Mouse (Mus musculus) stomach, embryonic 14.5 days (tissue): ENCODE results near the gene Gm21083. TPM values are rescaled to one million over a fixed set of nuclear protein-coding genes. Genes with fewer than 3 reads are reported as not detected.
"Not testable (repeated sequence)": the region's sequence is repeated elsewhere in the genome, so short reads cannot be mapped to it uniquely, and the experiment has no call there.

Experiments
- ATAC-seq: fragments of 200-750 bp; cut with Nextera tagmentation; 2 replicates; pipeline ENCODE4 v1.8.0; 2017; ENCODE audit warnings: low read depth, moderate TSS enrichment; ENCODE audit not compliant: insufficient number of reproducible peaks, insufficient read depth, low FRiP score
- H3K27ac ChIP-seq: fragments of 300-500 bp; sonication (generic); 2 replicates; pipeline ENCODE4 v1.5.1; 2014; ENCODE audit warnings: mild to moderate bottlenecking, low read length, moderate library complexity, mixed read lengths
- H3K27me3 ChIP-seq: fragments of 300-500 bp; sonication (generic); 2 replicates; pipeline ENCODE4 v1.6.1; 2014; ENCODE audit warnings: low read length, control low read depth, mixed read lengths; ENCODE audit not compliant: control insufficient read depth, insufficient read depth
- H3K36me3 ChIP-seq: fragments of 300-500 bp; sonication (generic); 2 replicates; pipeline ENCODE4 v1.6.1; 2014; ENCODE audit warnings: mild to moderate bottlenecking, control low read depth, low read length, moderate library complexity, mixed read lengths; ENCODE audit not compliant: control insufficient read depth, insufficient read depth
- H3K4me1 ChIP-seq: fragments of 300-500 bp; sonication (generic); 2 replicates; pipeline ENCODE4 v1.6.1; 2014; ENCODE audit warnings: low read length, control low read depth, mixed read lengths; ENCODE audit not compliant: control insufficient read depth, insufficient read depth
- H3K4me2 ChIP-seq: fragments of 300-500 bp; sonication (generic); replicated peaks from 2 replicates; pipeline ENCODE4 v1.6.1; 2014; ENCODE audit warnings: low read depth, low read length, control low read depth
- H3K4me3 ChIP-seq: fragments of 300-500 bp; sonication (generic); 2 replicates; pipeline ENCODE4 v1.5.1; 2014; ENCODE audit warnings: low read depth, low read length, control low read depth
- H3K9ac ChIP-seq: fragments of 300-500 bp; sonication (generic); replicated peaks from 2 replicates; pipeline ENCODE4 v1.6.1; 2014; ENCODE audit warnings: low read depth, mild to moderate bottlenecking, control low read depth, low read length, moderate library complexity, mixed read lengths
- H3K9me3 ChIP-seq: fragments of 300-500 bp; sonication (generic); 2 replicates; pipeline ENCODE4 v1.6.1; 2016; ENCODE audit warnings: low read depth, low read length, control low read depth; ENCODE audit not compliant: control insufficient read depth
- WGBS: fragments of 180-500 bp; shearing (Covaris S2); extraction: QIAGEN DNeasy Blood & Tissue Kit; methylation state at CpG from one replicate; pipeline ENCODE4 v1.1.7; 2014; 5-methylcytosine and 5-hydroxymethylcytosine counted together
- polyA plus RNA-seq: library from polyadenylated mRNA; unstranded; fragments of >200 nt; fragmentation: Nextera tagmentation; extraction: Ambion mirVana; gene quantifications from 2 replicates; pipeline ENCODE4 v1.2.1, GENCODE M21; 2014

Gene Gm21083
- polyA plus RNA-seq, 1 experiment from 2014 or later = not detected

GRCm38 (mm10) chr5:15588291-15588690, 11.2 kb downstream of the Gm21083 start:
- not testable (repeated sequence) for H3K4me3 ChIP-seq, H3K9me3 ChIP-seq, H3K9ac ChIP-seq, ATAC-seq, H3K27ac ChIP-seq, H3K4me2 ChIP-seq, H3K36me3 ChIP-seq, H3K27me3 ChIP-seq, H3K4me1 ChIP-seq
- 35% methylated on average over 6 of the region's 6 CpGs for WGBS

GRCm38 (mm10) chr5:15590635-15591034, 13.5 kb downstream of the Gm21083 start:
- H3K4me3 ChIP-seq, H3K9me3 ChIP-seq, H3K27ac ChIP-seq, H3K9ac ChIP-seq, H3K4me1 ChIP-seq, H3K4me2 ChIP-seq, H3K27me3 ChIP-seq, H3K36me3 ChIP-seq, ATAC-seq: not testable (repeated sequence)
- 51% methylated on average over 5 of the region's 5 CpGs for WGBS

GRCm38 (mm10) chr5:15591577-15591976, 14.4 kb downstream of the Gm21083 start:
- H3K4me2 ChIP-seq, H3K36me3 ChIP-seq, H3K27ac ChIP-seq, H3K27me3 ChIP-seq, H3K4me3 ChIP-seq, H3K9me3 ChIP-seq, H3K9ac ChIP-seq, H3K4me1 ChIP-seq: not testable (repeated sequence)
- 72% methylated on average over 2 of the region's 2 CpGs for WGBS
- ATAC-seq = peak; percentile 49; the same call in 1 of the 2 replicates

- H3K27ac ChIP-seq, H3K4me3 ChIP-seq, H3K4me1 ChIP-seq, H3K27me3 ChIP-seq, ATAC-seq, H3K9ac ChIP-seq, H3K9me3 ChIP-seq, H3K4me2 ChIP-seq, H3K36me3 ChIP-seq: not testable (repeated sequence)
Measured at GRCm38 (mm10) chr5:15598831-15599230, 21.7 kb downstream of the Gm21083 start.

GRCm38 (mm10) chr5:15600342-15600741, 23.2 kb downstream of the Gm21083 start:
- not testable (repeated sequence) for H3K36me3 ChIP-seq, H3K27me3 ChIP-seq, H3K4me2 ChIP-seq, H3K4me3 ChIP-seq, H3K9ac ChIP-seq, H3K27ac ChIP-seq, ATAC-seq, H3K9me3 ChIP-seq, H3K4me1 ChIP-seq
- 47% methylated on average over 4 of the region's 4 CpGs for WGBS

GRCm38 (mm10) chr5:15601481-15601880, 24.3 kb downstream of the Gm21083 start:
- H3K4me3 ChIP-seq, H3K9ac ChIP-seq, H3K9me3 ChIP-seq, H3K27ac ChIP-seq, H3K4me2 ChIP-seq, H3K4me1 ChIP-seq, H3K36me3 ChIP-seq, H3K27me3 ChIP-seq: not testable (repeated sequence)
- WGBS = 59% methylated on average over 5 of the region's 5 CpGs
- ATAC-seq = peak; percentile 56; the same call in 1 of the 2 replicates

GRCm38 (mm10) chr5:15601960-15602359, 24.8 kb downstream of the Gm21083 start:
- not testable (repeated sequence) for H3K4me3 ChIP-seq, H3K27ac ChIP-seq, H3K36me3 ChIP-seq, H3K4me2 ChIP-seq, H3K4me1 ChIP-seq, H3K9ac ChIP-seq, H3K9me3 ChIP-seq, H3K27me3 ChIP-seq
- peak; percentile 30; the same call in 1 of the 2 replicates for ATAC-seq
- WGBS = 66% methylated on average over 3 of the region's 3 CpGs

- H3K4me1 ChIP-seq, H3K36me3 ChIP-seq, H3K4me3 ChIP-seq, H3K9me3 ChIP-seq, ATAC-seq, H3K27me3 ChIP-seq, H3K27ac ChIP-seq, H3K9ac ChIP-seq, H3K4me2 ChIP-seq: not testable (repeated sequence)
- WGBS = 62% methylated on average over 3 of the region's 3 CpGs
Measured at GRCm38 (mm10) chr5:15602424-15602947, 25.4 kb downstream of the Gm21083 start.

- 49% methylated on average over 2 of the region's 2 CpGs for WGBS
- not testable (repeated sequence) for H3K36me3 ChIP-seq, H3K27ac ChIP-seq, H3K4me2 ChIP-seq, H3K4me3 ChIP-seq, H3K27me3 ChIP-seq, H3K9ac ChIP-seq, H3K4me1 ChIP-seq, H3K9me3 ChIP-seq, ATAC-seq
Measured at GRCm38 (mm10) chr5:15603008-15603407, 25.9 kb downstream of the Gm21083 start.
